Mouse (Mus musculus) kidney, embryonic 14.5 days (tissue): Measurements from ENCODE around the gene Irx6. TPM values are rescaled to one million over a fixed set of nuclear protein-coding genes. Genes with fewer than 3 reads are reported as not detected.

Experiments
- ATAC-seq: fragments of 200-750 bp; cut with Nextera tagmentation; 2 replicates; pipeline ENCODE4 v1.8.0; 2017; ENCODE audit warnings: moderate number of reproducible peaks, mild to moderate bottlenecking, moderate TSS enrichment, moderate library complexity; ENCODE audit not compliant: low FRiP score, low TSS enrichment
- H3K27ac ChIP-seq: fragments of 300-500 bp; sonication (generic); 2 replicates; pipeline ENCODE4 v1.5.1; 2014; ENCODE audit warnings: low read depth, mild to moderate bottlenecking, low read length, moderate library complexity, mixed read lengths
- H3K27me3 ChIP-seq: fragments of 300-500 bp; sonication (generic); 2 replicates; pipeline ENCODE4 v1.6.1; 2014; ENCODE audit warnings: mild to moderate bottlenecking, low read length; ENCODE audit not compliant: control insufficient read depth, insufficient read depth
- H3K36me3 ChIP-seq: fragments of 300-500 bp; sonication (generic); 2 replicates; pipeline ENCODE4 v1.6.1; 2014; ENCODE audit warnings: low read length, mixed read lengths; ENCODE audit not compliant: control insufficient read depth, insufficient read depth
- H3K4me1 ChIP-seq: fragments of 300-500 bp; sonication (generic); 2 replicates; pipeline ENCODE4 v1.6.1; 2014; ENCODE audit warnings: low read length, mixed read lengths; ENCODE audit not compliant: control insufficient read depth, insufficient read depth
- H3K4me2 ChIP-seq: fragments of 300-500 bp; sonication (generic); replicated peaks from 2 replicates; pipeline ENCODE4 v1.6.1; 2014; ENCODE audit warnings: low read depth, mild to moderate bottlenecking, low read length
- H3K4me3 ChIP-seq: fragments of 300-500 bp; sonication (generic); 2 replicates; pipeline ENCODE4 v1.5.1; 2014; ENCODE audit warnings: mild to moderate bottlenecking, low read length
- H3K9ac ChIP-seq: fragments of 300-500 bp; sonication (generic); 2 replicates; pipeline ENCODE4 v1.6.1; 2014; ENCODE audit warnings: low read depth, mild to moderate bottlenecking, low read length, moderate library complexity
- H3K9me3 ChIP-seq: fragments of 300-500 bp; sonication (generic); 2 replicates; pipeline ENCODE4 v1.6.1; 2016; ENCODE audit warnings: low read length; ENCODE audit not compliant: control insufficient read depth
- WGBS: fragments of 180-500 bp; shearing (Covaris S2); extraction: QIAGEN DNeasy Blood & Tissue Kit; methylation state at CpG from one replicate; pipeline ENCODE4 v1.1.7; 2014; 5-methylcytosine and 5-hydroxymethylcytosine counted together
- polyA plus RNA-seq: library from polyadenylated mRNA; unstranded; fragments of >200 nt; fragmentation: Nextera tagmentation; extraction: Ambion mirVana; gene quantifications from 2 replicates; pipeline ENCODE4 v1.2.1, GENCODE M21; 2014

The Irx6 gene
- polyA plus RNA-seq, 1 experiment from 2014 or later: not detected

DNA sequence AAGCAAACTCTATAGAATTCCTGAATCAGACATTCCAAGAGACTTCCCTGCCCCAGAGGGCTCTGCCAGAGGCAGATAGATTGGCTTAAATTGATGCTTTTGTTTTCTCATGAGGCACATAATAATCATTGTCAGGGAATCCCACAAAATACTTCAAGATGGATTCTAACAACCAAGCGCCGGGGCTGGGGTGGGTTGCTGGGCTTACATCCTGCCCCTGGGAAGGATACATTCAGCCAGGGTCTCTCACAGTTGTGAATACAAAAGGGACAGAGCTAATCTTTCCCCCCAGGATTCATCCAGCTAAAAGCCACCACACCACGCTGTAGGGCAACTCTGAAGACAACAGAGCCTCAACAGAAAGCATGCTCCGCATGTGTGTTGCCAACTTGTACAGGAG, 2.2 kb upstream of the Irx6 start:
- 80% methylated on average over 4 of the region's 4 CpGs for WGBS
- Histone ChIP-seq H3K27ac (no peak overlapping the region), H3K9me3 (no peaks in the 10 kb centered on the region), H3K4me2 (no peak overlapping the region), H3K9ac (no peak overlapping the region), H3K27me3 (peaks cover 54% of the 10 kb centered on the region), H3K36me3 (no peaks in the 10 kb centered on the region), H3K4me3 (no peak overlapping the region), H3K4me1 (peaks cover 19% of the 10 kb centered on the region)
- no peak for ATAC-seq

DNA sequence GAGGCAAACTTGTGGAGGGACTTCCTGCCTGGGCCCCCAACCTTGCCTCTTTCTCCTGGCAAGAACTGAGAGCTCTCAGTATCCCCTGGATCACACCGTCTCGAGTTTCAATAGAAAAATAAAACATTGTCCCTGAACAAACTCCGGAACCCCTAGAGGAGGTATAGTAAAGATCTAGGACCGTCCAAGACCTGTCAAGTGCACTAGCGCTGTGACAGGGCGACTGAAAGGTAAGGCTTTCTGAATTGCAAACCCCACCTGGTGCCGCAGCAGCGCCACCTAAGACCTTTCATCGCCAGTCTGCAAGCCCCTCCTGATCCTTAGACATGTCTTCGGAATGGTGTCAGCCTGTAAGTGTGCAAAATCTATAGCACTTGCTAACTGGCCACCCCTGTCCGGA, 987 bp upstream of the Irx6 start:
- no peak; the same call in 1 of the 2 replicates for ATAC-seq
- Histone ChIP-seq H3K9me3 (no peaks in the 10 kb centered on the region), H3K4me1 (peaks cover 19% of the 10 kb centered on the region), H3K27ac (no peak overlapping the region), H3K4me2 (peak overlapping the region; percentile 78), H3K27me3 (peaks cover 66% of the 10 kb centered on the region), H3K4me3 (peak overlapping the region; percentile 47), H3K9ac (no peak overlapping the region), H3K36me3 (no peaks in the 10 kb centered on the region)
- under 1% methylated on average over 11 of the region's 11 CpGs for WGBS

DNA sequence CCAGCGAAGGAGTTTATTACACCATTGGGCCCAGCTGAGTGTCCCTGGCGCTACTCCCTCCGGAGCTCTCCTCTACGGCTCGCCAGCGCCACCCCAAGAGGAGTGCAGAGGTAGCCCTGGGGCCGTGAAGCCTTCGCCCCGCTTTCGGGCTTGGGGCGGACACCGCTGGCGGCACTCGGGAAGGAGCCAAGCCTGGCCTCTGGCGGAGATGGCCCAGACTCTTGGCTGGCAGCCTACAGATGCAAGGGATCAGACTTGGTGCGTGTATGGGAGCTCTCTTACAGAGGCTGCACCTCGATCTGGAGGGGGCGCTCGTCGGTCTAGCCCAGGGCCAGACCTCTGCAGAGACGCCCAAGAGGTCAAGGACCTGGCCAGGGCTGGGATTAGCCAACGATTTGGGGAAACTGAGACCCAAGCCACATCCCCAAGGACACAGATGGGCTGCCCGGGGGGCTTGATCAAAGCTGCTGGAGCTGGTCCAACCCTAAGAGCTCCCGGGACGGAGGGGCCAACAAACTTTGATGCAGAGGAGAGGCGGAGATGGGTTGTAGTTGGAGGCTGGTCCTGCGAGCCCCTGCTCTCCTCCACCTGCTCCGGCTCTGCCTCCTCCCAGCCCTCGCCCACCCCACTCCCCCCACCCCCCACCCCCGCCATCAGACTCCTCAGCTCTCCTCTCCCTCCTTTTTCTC, 389 bp upstream of the Irx6 start:
- H3K27me3 ChIP-seq: peaks cover 72% of the 10 kb centered on the region
- peaks cover 19% of the 10 kb centered on the region for H3K4me1 ChIP-seq
- ATAC-seq: peak; percentile 83
- H3K27ac ChIP-seq: no peak overlapping the region
- H3K4me2 ChIP-seq: peak overlapping the region; percentile 78
- H3K36me3 ChIP-seq: no peaks in the 10 kb centered on the region
- H3K9me3 ChIP-seq: no peaks in the 10 kb centered on the region
- 0% methylated on average over 28 of the region's 30 CpGs for WGBS
- peak overlapping the region; percentile 37; the same call in 1 of the 2 replicates for H3K9ac ChIP-seq
- H3K4me3 ChIP-seq: peak overlapping the region; percentile 47

DNA sequence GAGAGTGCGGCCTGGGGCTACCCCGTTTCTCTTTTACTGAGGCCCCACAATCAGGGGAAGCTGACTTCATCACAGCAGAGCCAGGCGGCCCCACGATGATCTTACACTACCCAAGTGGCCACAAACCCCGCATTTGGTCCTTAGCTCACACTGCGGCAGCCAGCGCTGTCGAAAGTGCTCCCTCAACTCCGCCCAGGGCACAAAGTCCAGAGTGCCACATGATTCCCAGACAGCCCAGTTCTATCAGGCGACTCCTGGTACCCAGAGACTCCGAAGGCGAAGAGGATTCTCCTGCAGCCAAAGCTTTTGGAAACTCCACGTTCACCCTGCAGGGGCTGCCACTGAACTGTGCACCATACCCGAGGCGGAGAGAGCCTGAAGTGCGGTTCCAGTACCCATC, 4.3 kb downstream of the Irx6 start:
- no peak for ATAC-seq
- H3K9me3 ChIP-seq: no peaks in the 10 kb centered on the region

DNA sequence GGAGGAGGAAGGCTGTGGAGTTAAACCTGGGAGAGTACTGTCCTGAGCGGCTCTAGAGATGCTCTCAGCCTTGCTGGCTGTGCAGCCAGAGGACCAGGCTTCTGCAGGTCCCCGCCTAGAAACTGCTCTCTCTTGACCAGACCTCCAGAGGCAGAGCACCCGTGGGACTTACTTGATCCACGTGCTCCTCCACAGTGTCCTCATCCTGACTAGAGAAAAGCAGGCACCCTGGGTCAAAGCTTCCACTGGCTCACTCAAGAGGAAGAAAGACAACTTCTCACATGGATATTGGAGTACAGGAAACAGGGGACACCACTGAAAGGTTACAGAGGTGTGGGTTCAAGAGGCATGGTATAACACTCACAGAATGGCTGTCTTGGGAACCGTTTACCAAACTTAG, 23.3 kb downstream of the Irx6 start:
- 85% methylated on average over 5 of the region's 5 CpGs for WGBS
- Histone ChIP-seq H3K4me2 (no peak overlapping the region), H3K9me3 (peaks cover 3% of the 10 kb centered on the region; the same call in 1 of the 2 replicates), H3K27me3 (no peaks in the 10 kb centered on the region), H3K4me3 (no peak overlapping the region), H3K27ac (no peak overlapping the region), H3K36me3 (no peaks in the 10 kb centered on the region), H3K9ac (no peak overlapping the region), H3K4me1 (no peaks in the 10 kb centered on the region)
- no peak for ATAC-seq

More for the DNA sequence above, 4.3 kb downstream of the Irx6 start:
- Histone ChIP-seq H3K9ac (no peak overlapping the region), H3K4me1 (peaks cover 14% of the 10 kb centered on the region), H3K27me3 (peaks cover 78% of the 10 kb centered on the region), H3K27ac (no peak overlapping the region), H3K4me2 (peak overlapping the region; percentile 29), H3K4me3 (peak overlapping the region; percentile 16), H3K36me3 (no peaks in the 10 kb centered on the region)
- 8% methylated on average over 16 of the region's 16 CpGs for whole genome bisulfite sequencing

- H3K4me2 ChIP-seq: no peak overlapping the region
- H3K4me1 ChIP-seq: no peaks in the 10 kb centered on the region
- 55% methylated on average over 3 of the region's 3 CpGs for WGBS
- no peak overlapping the region for H3K9ac ChIP-seq
- ATAC-seq: no peak
- H3K27me3 ChIP-seq: no peaks in the 10 kb centered on the region
- H3K9me3 ChIP-seq: no peaks in the 10 kb centered on the region; the same call in 1 of the 2 replicates
- no peak overlapping the region for H3K27ac ChIP-seq
- H3K36me3 ChIP-seq: no peaks in the 10 kb centered on the region
- H3K4me3 ChIP-seq: no peak overlapping the region
Measured at GRCm38 (mm10) chr8:92698411-92698810, 24.3 kb downstream of the Irx6 start.

DNA sequence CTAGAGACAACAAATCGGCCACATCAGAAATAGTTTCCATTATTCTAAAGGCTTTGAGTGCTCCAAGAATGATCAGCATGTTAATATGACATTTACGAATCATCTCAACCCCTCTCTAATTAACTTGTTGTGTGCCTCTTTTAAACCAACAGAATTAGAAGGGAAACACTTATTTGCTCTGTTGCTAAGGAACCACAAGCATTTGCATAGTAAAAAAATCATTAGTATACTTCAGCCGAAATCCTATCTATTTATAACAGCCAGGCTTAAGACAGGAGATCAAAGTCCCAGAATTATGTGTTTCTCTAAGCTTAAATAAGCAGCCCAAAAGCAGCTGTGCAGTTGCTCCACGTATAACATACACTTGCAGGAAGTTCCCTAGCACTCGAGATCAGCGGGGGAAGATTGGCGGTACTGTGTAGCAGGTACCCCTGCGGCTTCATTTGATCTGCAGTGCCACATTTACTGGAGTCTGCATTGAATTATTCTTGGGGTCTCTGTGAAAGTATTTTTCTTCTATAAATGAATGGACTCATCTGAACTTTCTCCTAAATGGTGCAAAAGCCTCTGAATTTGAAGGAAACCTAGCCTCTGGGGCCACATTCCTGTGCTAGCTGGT, 25.9 kb downstream of the Irx6 start:
- Histone ChIP-seq H3K27me3 (no peaks in the 10 kb centered on the region), H3K4me2 (no peak overlapping the region), H3K4me1 (no peaks in the 10 kb centered on the region), H3K36me3 (no peaks in the 10 kb centered on the region), H3K27ac (no peak overlapping the region), H3K4me3 (no peak overlapping the region), H3K9me3 (no peaks in the 10 kb centered on the region), H3K9ac (no peak overlapping the region)
- no peak for ATAC-seq
- 62% methylated on average over 8 of the region's 8 CpGs for WGBS

- Histone ChIP-seq H3K27me3 (no peaks in the 10 kb centered on the region), H3K4me1 (no peaks in the 10 kb centered on the region), H3K27ac (no peak overlapping the region), H3K36me3 (no peaks in the 10 kb centered on the region), H3K4me2 (no peak overlapping the region), H3K9me3 (no peaks in the 10 kb centered on the region), H3K9ac (no peak overlapping the region), H3K4me3 (no peak overlapping the region)
- 75% methylated on average over 3 of the region's 3 CpGs for WGBS
- ATAC-seq: no peak
Measured at GRCm38 (mm10) chr8:92703375-92703774, 29.3 kb downstream of the Irx6 start.

GRCm38 (mm10) chr8:92706311-92706710, 32.2 kb downstream of the Irx6 start:
- no peaks in the 10 kb centered on the region for H3K36me3 ChIP-seq
- no peaks in the 10 kb centered on the region for H3K27me3 ChIP-seq
- no peak overlapping the region for H3K9ac ChIP-seq
- no peaks in the 10 kb centered on the region for H3K4me1 ChIP-seq
- H3K4me2 ChIP-seq: no peak overlapping the region
- no peak overlapping the region for H3K27ac ChIP-seq
- no peak overlapping the region for H3K4me3 ChIP-seq
- H3K9me3 ChIP-seq: peaks cover 2% of the 10 kb centered on the region; the same call in 1 of the 2 replicates
- no peak for ATAC-seq
- WGBS: 44% methylated on average over 2 of the region's 2 CpGs
